Mouse (Mus musculus) midbrain, postnatal 0 days (tissue): ENCODE data around the gene Mbnl3. TPM values are rescaled to one million over a fixed set of nuclear protein-coding genes. Genes with fewer than 3 reads are reported as not detected.
A peak's percentile ranks its signal among the peaks of the same experiment; 100 is the strongest.

Experiments used
- ATAC-seq: fragments of 200-750 bp; cut with Nextera tagmentation; 2 replicates; pipeline ENCODE4 v1.8.0; 2017; ENCODE audit warnings: moderate number of reproducible peaks, mild to moderate bottlenecking, moderate TSS enrichment, moderate library complexity; ENCODE audit not compliant: low FRiP score
- DNase-seq: peaks from one replicate; pipeline ENCODE4 v3.0.0-alpha.2; 2015; ENCODE audit warnings: low spot score
- H3K27ac ChIP-seq: fragments of 300-500 bp; sonication (generic); 2 replicates; pipeline ENCODE4 v1.5.1; 2014; ENCODE audit warnings: low read depth, mild to moderate bottlenecking, low read length, mixed read lengths
- H3K27me3 ChIP-seq: fragments of 300-500 bp; sonication (generic); 2 replicates; pipeline ENCODE4 v1.6.1; 2014; ENCODE audit warnings: low read length, control low read depth, mixed read lengths; ENCODE audit not compliant: insufficient read depth
- H3K36me3 ChIP-seq: fragments of 300-500 bp; sonication (generic); 2 replicates; pipeline ENCODE4 v1.6.1; 2014; ENCODE audit warnings: low read length, control low read depth, mixed read lengths; ENCODE audit not compliant: insufficient read depth
- H3K4me1 ChIP-seq: fragments of 300-500 bp; sonication (generic); 2 replicates; pipeline ENCODE4 v1.6.1; 2014; ENCODE audit warnings: mild to moderate bottlenecking, control low read depth, antibody characterized with exemption, low read length, mixed read lengths; ENCODE audit not compliant: insufficient read depth
- H3K4me2 ChIP-seq: fragments of 300-500 bp; sonication (generic); 2 replicates; pipeline ENCODE4 v1.6.1; 2014; ENCODE audit warnings: low read depth, mild to moderate bottlenecking, low read length, mixed read lengths; ENCODE audit not compliant: poor library complexity, severe bottlenecking
- H3K4me3 ChIP-seq: fragments of 300-500 bp; sonication (generic); 2 replicates; pipeline ENCODE4 v1.5.1; 2014; ENCODE audit warnings: low read depth, mild to moderate bottlenecking, low read length, moderate library complexity
- H3K9ac ChIP-seq: fragments of 300-500 bp; sonication (generic); replicated peaks from 2 replicates; pipeline ENCODE4 v1.6.1; 2014; ENCODE audit warnings: mild to moderate bottlenecking, low read length, moderate library complexity, mixed read lengths; ENCODE audit not compliant: poor library complexity, severe bottlenecking
- H3K9me3 ChIP-seq: fragments of 300-500 bp; sonication (generic); 2 replicates; pipeline ENCODE4 v1.6.1; 2016; ENCODE audit warnings: low read length, control low read depth
- CTCF ChIP-seq: IDR thresholded peaks from 2 replicates; pipeline ENCODE4 v1.5.1; 2016; ENCODE audit warnings: antibody characterized with exemption, mild to moderate bottlenecking
- WGBS: fragments of 180-500 bp; shearing (Covaris S2); extraction: QIAGEN DNeasy Blood & Tissue Kit; methylation state at CpG from one replicate; pipeline ENCODE4 v1.1.7; 2014; 5-methylcytosine and 5-hydroxymethylcytosine counted together
- microRNA-seq: library from miRNA; unstranded; fragments of <30 nt; microRNA quantifications from one replicate; pipeline ENCODE4, GENCODE M21; 2016; ENCODE audit warnings: borderline number of aligned reads
- polyA plus RNA-seq: library from polyadenylated mRNA; unstranded; fragments of >200 nt; fragmentation: Nextera tagmentation; extraction: Ambion mirVana; gene quantifications from 2 replicates; pipeline ENCODE4 v1.2.1, GENCODE M21; 2015
- total RNA-seq: library from RNA; depleted of rRNA; stranded (reverse); fragments of >200 nt; gene quantifications from 2 replicates; pipeline ENCODE4 v1.2.3, GENCODE M21; 2014; rRNA removed

Gene Mbnl3
- total and polyA plus RNA-seq, 2 experiments from 2014 or later = 0.55 to 1.3 TPM

GRCm38 (mm10) chrX:51140055-51140454 lies 66.3 kb downstream of the Mbnl3 start:
- no peaks in the 10 kb centered on the region for H3K36me3 ChIP-seq
- no peaks in the 10 kb centered on the region for H3K9me3 ChIP-seq
- TF ChIP-seq CTCF = no peak
- H3K4me1 ChIP-seq = no peaks in the 10 kb centered on the region
- no peak overlapping the region for H3K4me2 ChIP-seq
- no peaks in the 10 kb centered on the region for H3K27me3 ChIP-seq
- 50% methylated on average over 3 of the region's 3 CpGs for WGBS
- DNase-seq = no peak
- no peak overlapping the region for H3K4me3 ChIP-seq
- H3K27ac ChIP-seq = no peak overlapping the region
- no peak for ATAC-seq
- H3K9ac ChIP-seq = no peak overlapping the region

- Histone ChIP-seq H3K9me3 (no peaks in the 10 kb centered on the region), H3K4me3 (no peak overlapping the region), H3K36me3 (no peaks in the 10 kb centered on the region), H3K4me2 (no peak overlapping the region), H3K27me3 (no peaks in the 10 kb centered on the region), H3K9ac (no peak overlapping the region), H3K4me1 (no peaks in the 10 kb centered on the region), H3K27ac (no peak overlapping the region)
- no peak for TF ChIP-seq CTCF
- DNase-seq = no peak
- no peak for ATAC-seq
- WGBS = 64% methylated on average over 3 of the region's 3 CpGs
Observed at GRCm38 (mm10) chrX:51131325-51131724, 75.0 kb downstream of the Mbnl3 start.

GRCm38 (mm10) chrX:51102748-51103147 lies 103.6 kb downstream of the Mbnl3 start:
- Histone ChIP-seq H3K4me2 (no peak overlapping the region), H3K36me3 (no peaks in the 10 kb centered on the region), H3K4me3 (no peak overlapping the region), H3K27ac (no peak overlapping the region), H3K4me1 (no peaks in the 10 kb centered on the region), H3K9ac (no peak overlapping the region), H3K27me3 (no peaks in the 10 kb centered on the region), H3K9me3 (no peaks in the 10 kb centered on the region)
- 66% methylated on average over 4 of the region's 4 CpGs for WGBS
- no peak for TF ChIP-seq CTCF
- DNase-seq (no peak), ATAC-seq (no peak)

- DNase-seq (no peak), ATAC-seq (no peak)
- Histone ChIP-seq H3K27ac (no peak overlapping the region), H3K36me3 (no peaks in the 10 kb centered on the region), H3K9me3 (no peaks in the 10 kb centered on the region), H3K4me1 (no peaks in the 10 kb centered on the region), H3K9ac (no peak overlapping the region), H3K27me3 (no peaks in the 10 kb centered on the region), H3K4me2 (no peak overlapping the region), H3K4me3 (no peak overlapping the region)
- no peak for TF ChIP-seq CTCF
- WGBS = 78% methylated on average over 6 of the region's 6 CpGs
Observed at GRCm38 (mm10) chrX:51084972-51085371, 121.4 kb downstream of the Mbnl3 start.

- ATAC-seq = no peak
- Histone ChIP-seq H3K36me3 (no peaks in the 10 kb centered on the region), H3K27me3 (no peaks in the 10 kb centered on the region), H3K4me3 (no peak overlapping the region), H3K27ac (no peak overlapping the region), H3K9me3 (no peaks in the 10 kb centered on the region), H3K4me1 (no peaks in the 10 kb centered on the region), H3K9ac (no peak overlapping the region), H3K4me2 (no peak overlapping the region)
- WGBS = 53% methylated on average over 1 of the region's 1 CpGs
- DNase-seq = no peak
- TF ChIP-seq CTCF = no peak
Observed at GRCm38 (mm10) chrX:51084211-51084610, 122.1 kb downstream of the Mbnl3 start.

GRCm38 (mm10) chrX:51076744-51077143 lies 129.6 kb downstream of the Mbnl3 start:
- H3K4me3 ChIP-seq = no peak overlapping the region
- H3K27me3 ChIP-seq = no peaks in the 10 kb centered on the region
- H3K36me3 ChIP-seq = no peaks in the 10 kb centered on the region
- peak; percentile 5 for DNase-seq
- H3K4me1 ChIP-seq = no peaks in the 10 kb centered on the region
- ATAC-seq = no peak
- H3K9me3 ChIP-seq = no peaks in the 10 kb centered on the region
- peak; percentile 46 for TF ChIP-seq CTCF
- no peak overlapping the region for H3K27ac ChIP-seq
- H3K9ac ChIP-seq = no peak overlapping the region
- H3K4me2 ChIP-seq = no peak overlapping the region
- WGBS = 30% methylated on average over 3 of the region's 3 CpGs

Small RNAs within 50 kb of the gene (microRNA-seq; reads per million reads assigned to microRNA genes)
- gene Gm23417 = not detected

Other genes with a start within 250 kb of the Mbnl3 start
- gene Rap2c, start 188.5 kb downstream of the Mbnl3 start, total RNA-seq = 20.9 and 22.8 TPM in 2 replicates
- gene Rap2c, start 188.5 kb downstream of the Mbnl3 start, polyA plus RNA-seq = 8.5 and 10.0 TPM in 2 replicates